ENCODE assay signal across 8 mouse cellular contexts in genomic region chr2:72529358-72530319, GRCm38 (mm10). TPM values are rescaled to one million over a fixed set of nuclear protein-coding genes. Genes with fewer than 3 reads are reported as not detected.
A peak's percentile ranks its signal among the peaks of the same experiment; 100 is the strongest.
DNase-seq lines count a peak whose midpoint lies in the region; ATAC-seq and TF ChIP-seq lines count a peak whose summit lies in the region.

No protein-coding gene starts in this region.

- no peak overlapping the region for H3K4me3 ChIP-seq in heart, postnatal 0 days (ENCODE audit: low read depth, low read length)
- H3K4me3 ChIP-seq in hindbrain, embryonic 10.5 days, result peak overlapping the region; percentile 42
- no peak overlapping the region for H3K4me3 ChIP-seq in limb, embryonic 14.5 days (replicated peaks; ENCODE audit: low read length)
- H3K4me3 ChIP-seq in stomach, embryonic 15.5 days (replicated peaks), result no peak overlapping the region

- no peak overlapping the region for H3K9ac ChIP-seq in heart, postnatal 0 days (replicated peaks; ENCODE audit: low read depth, low read length)
- H3K9ac ChIP-seq in limb, embryonic 14.5 days (ENCODE audit: low read depth, low read length, severe bottlenecking), result no peak overlapping the region
- no peak overlapping the region for H3K9ac ChIP-seq in stomach, embryonic 15.5 days

- no peaks in the 10 kb centered on the region for H3K4me1 ChIP-seq in heart, postnatal 0 days (ENCODE audit: control insufficient read depth, insufficient read depth)
- H3K4me1 ChIP-seq in hindbrain, embryonic 10.5 days (replicated peaks), result peaks cover 21% of the 10 kb centered on the region
- peaks cover 13% of the 10 kb centered on the region for H3K4me1 ChIP-seq in limb, embryonic 14.5 days (ENCODE audit: control insufficient read depth, insufficient read depth, low read length)
- peaks cover 4% of the 10 kb centered on the region; the same call in 1 of the 2 replicates for H3K4me1 ChIP-seq in stomach, embryonic 15.5 days

- DNase-seq in heart, postnatal 0 days (ENCODE audit: low spot score), result no peak
- no peak for DNase-seq in heart, adult 9 months (ENCODE audit: low spot score in 2 of 2)
- peak; percentile 66 to 77 for DNase-seq in cerebellum, postnatal 10 days
- DNase-seq in hindbrain, embryonic 10.5 days (ENCODE audit: low spot score), result peak; percentile 74
- DNase-seq in limb, embryonic 14.5 days (ENCODE audit: low spot score), result peak; percentile 62
- DNase-seq in urinary bladder, postnatal 4 days (ENCODE audit: low spot score in 2 of 2), result no peak
- no peak for DNase-seq in adrenal gland, adult 8-10 months

- ATAC-seq in heart, postnatal 0 days (ENCODE audit: insufficient read depth, low read depth), result no peak
- no peak for ATAC-seq in limb, embryonic 14.5 days (ENCODE audit: low FRiP score, low read depth)
- no peak for ATAC-seq in stomach, embryonic 15.5 days (ENCODE audit: insufficient read depth, low FRiP score, low read depth)

- TF ChIP-seq CTCF in heart, postnatal 0 days (IDR thresholded peaks at IDR 0.05; ENCODE audit: low read depth), result no peak

- H3K4me2 ChIP-seq in heart, postnatal 0 days (ENCODE audit: low read depth, low read length), result peak overlapping the region; percentile 37
- H3K4me2 ChIP-seq in limb, embryonic 14.5 days (replicated peaks; ENCODE audit: low read depth, low read length, severe bottlenecking), result peak overlapping the region; percentile 26; the same call in 1 of the 2 replicates
- H3K4me2 ChIP-seq in stomach, embryonic 15.5 days, result peak overlapping the region; percentile 33

- no peaks in the 10 kb centered on the region for H3K36me3 ChIP-seq in heart, postnatal 0 days (replicated peaks; ENCODE audit: control insufficient read depth, insufficient read depth, low read length)
- H3K36me3 ChIP-seq in hindbrain, embryonic 10.5 days, result no peaks in the 10 kb centered on the region
- H3K36me3 ChIP-seq in limb, embryonic 14.5 days (ENCODE audit: control insufficient read depth, insufficient read depth, low read length), result no peaks in the 10 kb centered on the region
- no peaks in the 10 kb centered on the region for H3K36me3 ChIP-seq in stomach, embryonic 15.5 days

- no peaks in the 10 kb centered on the region for H3K9me3 ChIP-seq in heart, postnatal 0 days (replicated peaks; ENCODE audit: control insufficient read depth, low read length)
- H3K9me3 ChIP-seq in hindbrain, embryonic 10.5 days, result 0 out of 2 replicates have a peak, but pooled peaks cover 3% of the 10 kb centered on the region
- H3K9me3 ChIP-seq in limb, embryonic 14.5 days (ENCODE audit: control insufficient read depth, low read length), result no peaks in the 10 kb centered on the region
- H3K9me3 ChIP-seq in stomach, embryonic 15.5 days, result no peaks in the 10 kb centered on the region

- no peak for TF ChIP-seq POLR2A in limb, embryonic 14.5 days (IDR thresholded peaks at IDR 0.05; ENCODE audit: borderline replicate concordance, extremely low read depth, insufficient read depth, insufficient read length)

- WGBS in heart, postnatal 0 days, result 54% methylated on average over 25 of the region's 25 CpGs
- 22% methylated on average over 25 of the region's 25 CpGs for WGBS in hindbrain, embryonic 10.5 days
- WGBS in limb, embryonic 14.5 days, result 50% methylated on average over 25 of the region's 25 CpGs
- 44% methylated on average over 25 of the region's 25 CpGs for WGBS in stomach, embryonic 15.5 days

- no peak for TF ChIP-seq EP300 in heart, postnatal 0 days (IDR thresholded peaks at IDR 0.05; ENCODE audit: low read depth)

- no peaks in the 10 kb centered on the region for H3K27me3 ChIP-seq in heart, postnatal 0 days (ENCODE audit: control insufficient read depth, insufficient read depth, low read length)
- peaks cover 88% of the 10 kb centered on the region for H3K27me3 ChIP-seq in hindbrain, embryonic 10.5 days (ENCODE audit: insufficient read depth, poor library complexity, severe bottlenecking)
- no peaks in the 10 kb centered on the region for H3K27me3 ChIP-seq in limb, embryonic 14.5 days (ENCODE audit: control insufficient read depth, insufficient read depth, low read length)
- no peaks in the 10 kb centered on the region for H3K27me3 ChIP-seq in stomach, embryonic 15.5 days (replicated peaks)

- H3K27ac ChIP-seq in heart, postnatal 0 days (ENCODE audit: low read depth), result no peak overlapping the region
- H3K27ac ChIP-seq in hindbrain, embryonic 10.5 days, result peak overlapping the region; percentile 88
- no peak overlapping the region for H3K27ac ChIP-seq in limb, embryonic 14.5 days (replicated peaks; ENCODE audit: low read depth, low read length)
- no peak overlapping the region for H3K27ac ChIP-seq in stomach, embryonic 15.5 days

RNA-seq across cellular contexts. Expression of gene Cdca7, which starts 53.7 kb away (rescaled TPM):
- total RNA-seq in heart, postnatal 0 days (2014; rRNA removed; ENCODE audit: low replicate concordance), result 7.7 and 20.5 TPM in 2 replicates
- 13.8 and 14.9 TPM in 2 replicates for polyA plus RNA-seq in heart, postnatal 0 days (2015; fragmentation: Nextera tagmentation; extraction: Ambion mirVana)
- polyA plus RNA-seq in hindbrain, embryonic 10.5 days (2016; fragmentation: Nextera tagmentation; extraction: Ambion mirVana), result 163 and 223 TPM in 2 replicates
- 123 and 142 TPM in 2 replicates for polyA plus RNA-seq in limb, embryonic 14.5 days (2012; rRNA removed)
- polyA plus RNA-seq in limb, embryonic 14.5 days (2014; fragmentation: Nextera tagmentation; extraction: Ambion mirVana), result 126 and 138 TPM in 2 replicates
- polyA plus RNA-seq in stomach, embryonic 15.5 days (2015; fragmentation: Nextera tagmentation; extraction: Ambion mirVana), result 122 and 126 TPM in 2 replicates
- total RNA-seq in adrenal gland, adult 8-10 months (2022), result 1 to 10 TPM; 1.9 to 3.1 (median 2.8) TPM

Comparison
In these comparisons a context has a peak if more than half of its experiments do, and no peak if none do; other contexts are left out.
1. DNase-seq: peak in cerebellum, postnatal 10 days (2 of 2), hindbrain, embryonic 10.5 days (single experiment) and limb, embryonic 14.5 days (single experiment); none in heart, postnatal 0 days (single experiment), heart, adult 9 months (0 of 2), urinary bladder, postnatal 4 days (0 of 2) and adrenal gland, adult 8-10 months (single experiment).
2. Peak in every context shown above with its lines, with median percentiles within 50 percentile points of each other: H3K4me2 ChIP-seq.